Mouse (Mus musculus): ENCODE measurements at regions not wholly inside any gene's neighbourhood (a gene's known extent, or its start where the extent isn't known, plus 50 kb on each side); places are given as distances from the start of the nearest gene placed in this dataset.
A peak's percentile ranks its signal among the peaks of the same experiment; 100 is the strongest.

- H3K36me3 ChIP-seq, result no peaks in the 10 kb centered on the region
- peaks cover 11% of the 10 kb centered on the region for H3K4me1 ChIP-seq
- H3K9me3 ChIP-seq, result no peaks in the 10 kb centered on the region
- no peak overlapping the region for H3K4me2 ChIP-seq (replicated peaks)
- no peak for ATAC-seq (ENCODE audit: low FRiP score, low read depth)
- H3K27ac ChIP-seq, result no peak overlapping the region
- no peaks in the 10 kb centered on the region for H3K27me3 ChIP-seq
- H3K4me3 ChIP-seq, result no peak overlapping the region
- 59% methylated on average over 2 of the region's 2 CpGs for WGBS
- H3K9ac ChIP-seq, result no peak overlapping the region
Measured at GRCm38 (mm10) chr1:151109333-151109732, 73.0 kb upstream of the Gm47985 start.

DNA sequence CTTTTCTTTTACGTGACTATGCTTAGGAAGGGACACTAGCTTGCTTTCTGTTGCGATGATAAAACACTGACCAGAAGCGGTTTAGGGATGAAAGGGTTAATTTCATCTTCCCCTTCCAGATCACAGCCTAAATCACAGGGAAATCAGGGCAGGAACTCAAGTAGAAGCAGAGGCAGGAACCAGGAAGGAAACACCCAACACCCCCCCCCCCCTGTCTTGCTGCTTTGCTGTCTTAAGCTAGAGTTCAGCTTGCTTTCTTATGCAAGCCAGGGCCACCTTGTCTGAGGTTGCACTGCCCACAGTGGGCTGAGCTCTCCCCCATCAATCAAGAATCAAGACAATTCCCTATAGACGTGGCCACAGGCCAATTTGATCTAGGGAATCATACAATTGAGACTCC is 71.9 kb upstream of the Gm47985 start:
- peaks cover 11% of the 10 kb centered on the region for H3K4me1 ChIP-seq
- no peaks in the 10 kb centered on the region for H3K9me3 ChIP-seq
- no peaks in the 10 kb centered on the region for H3K27me3 ChIP-seq
- H3K27ac ChIP-seq, result no peak overlapping the region
- H3K36me3 ChIP-seq, result no peaks in the 10 kb centered on the region
- no peak overlapping the region for H3K4me3 ChIP-seq
- ATAC-seq (ENCODE audit: low FRiP score, low read depth), result no peak
- no peak overlapping the region for H3K4me2 ChIP-seq (replicated peaks)
- WGBS, result 67% methylated on average over 4 of the region's 4 CpGs
- H3K9ac ChIP-seq, result no peak overlapping the region

DNA sequence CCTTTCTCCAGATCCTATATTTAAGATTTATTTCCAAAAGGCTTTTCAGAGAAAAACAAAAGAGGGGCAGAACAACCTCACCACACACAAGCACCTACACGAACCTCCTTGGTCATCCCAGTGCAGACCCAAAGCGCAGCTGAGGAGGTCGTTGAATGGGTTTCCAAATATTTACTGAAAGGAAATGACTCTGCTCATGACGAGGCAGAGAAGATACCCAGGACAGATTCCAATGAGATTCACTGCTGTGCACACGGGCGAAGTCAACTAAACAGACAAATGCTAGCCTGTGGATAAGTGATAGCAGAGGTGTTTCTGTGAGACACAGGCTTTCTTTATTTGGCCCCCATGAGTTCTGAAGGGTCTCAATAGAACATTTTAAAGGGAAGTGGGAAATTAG is 70.7 kb upstream of the Gm47985 start:
- Histone ChIP-seq H3K36me3 (no peaks in the 10 kb centered on the region), H3K4me2 (replicated peaks) (no peak overlapping the region), H3K27me3 (no peaks in the 10 kb centered on the region), H3K27ac (no peak overlapping the region), H3K9me3 (no peaks in the 10 kb centered on the region), H3K4me3 (no peak overlapping the region), H3K4me1 (peaks cover 11% of the 10 kb centered on the region), H3K9ac (no peak overlapping the region)
- 53% methylated on average over 6 of the region's 6 CpGs for WGBS
- ATAC-seq (ENCODE audit: low FRiP score, low read depth), result no peak

- Histone ChIP-seq H3K27ac (no peak overlapping the region), H3K4me1 (peaks cover 11% of the 10 kb centered on the region), H3K4me3 (no peak overlapping the region), H3K36me3 (no peaks in the 10 kb centered on the region), H3K27me3 (no peaks in the 10 kb centered on the region), H3K9ac (no peak overlapping the region), H3K4me2 (replicated peaks) (no peak overlapping the region), H3K9me3 (no peaks in the 10 kb centered on the region)
- no peak for ATAC-seq (ENCODE audit: low FRiP score, low read depth)
- WGBS, result 8% methylated on average over 2 of the region's 2 CpGs
Measured at GRCm38 (mm10) chr1:151112390-151112789, 69.9 kb upstream of the Gm47985 start.

DNA sequence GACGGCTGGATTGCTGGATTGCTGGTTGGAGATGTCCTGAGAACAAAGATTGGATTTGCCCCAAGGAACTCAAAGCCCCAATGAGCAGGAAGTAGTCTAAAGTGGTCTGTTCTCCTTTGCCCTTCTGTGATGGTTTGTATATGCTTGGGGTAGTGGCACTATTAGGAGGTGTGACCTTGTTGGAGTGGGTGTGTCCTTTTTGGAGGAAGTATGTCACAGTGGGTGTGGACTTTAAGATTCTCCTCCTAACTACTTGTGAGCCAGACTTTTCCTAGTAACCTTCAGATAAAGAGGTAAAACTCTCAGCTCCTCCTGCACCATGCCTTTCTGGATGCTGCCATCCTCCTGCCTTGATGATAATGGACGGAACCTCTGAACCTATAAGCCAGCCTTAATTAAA is 69.1 kb upstream of the Gm47985 start:
- Histone ChIP-seq H3K4me2 (replicated peaks) (no peak overlapping the region), H3K27ac (0 out of 2 replicates have a peak overlapping the region, but pooled peaks have one; percentile 3), H3K9ac (no peak overlapping the region), H3K9me3 (no peaks in the 10 kb centered on the region), H3K4me3 (no peak overlapping the region), H3K36me3 (no peaks in the 10 kb centered on the region), H3K27me3 (no peaks in the 10 kb centered on the region), H3K4me1 (peaks cover 11% of the 10 kb centered on the region)
- ATAC-seq (ENCODE audit: low FRiP score, low read depth), result no peak
- WGBS, result 55% methylated on average over 2 of the region's 2 CpGs

DNA sequence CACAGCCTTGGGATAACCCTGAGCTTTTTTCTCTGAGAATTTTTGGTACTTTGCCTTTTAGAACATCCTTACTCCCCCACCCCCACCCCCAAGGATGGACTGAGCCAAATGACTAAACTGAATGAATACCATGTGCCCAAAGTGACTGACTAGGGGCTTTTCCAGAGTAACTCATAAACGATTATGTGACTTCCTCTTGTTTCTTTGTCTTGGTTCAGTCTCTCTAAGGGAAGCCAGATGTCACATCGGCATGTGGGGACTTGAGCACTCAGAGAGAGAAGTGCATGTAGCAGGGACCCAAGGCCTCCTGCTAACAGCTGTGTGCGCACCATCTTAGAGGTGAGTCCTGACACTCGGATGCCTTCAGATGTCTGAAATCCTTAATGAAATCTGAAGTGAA is 63.8 kb upstream of the Gm47985 start:
- Histone ChIP-seq H3K9ac (no peak overlapping the region), H3K4me1 (peaks cover 5% of the 10 kb centered on the region; the same call in 1 of the 2 replicates), H3K36me3 (no peaks in the 10 kb centered on the region), H3K9me3 (0 out of 2 replicates have a peak, but pooled peaks cover 3% of the 10 kb centered on the region), H3K27me3 (no peaks in the 10 kb centered on the region), H3K4me2 (replicated peaks) (no peak overlapping the region), H3K4me3 (no peak overlapping the region), H3K27ac (no peak overlapping the region)
- no peak; the same call in 1 of the 2 replicates for ATAC-seq (ENCODE audit: low FRiP score, low read depth)
- 15% methylated on average over 4 of the region's 4 CpGs for WGBS

DNA sequence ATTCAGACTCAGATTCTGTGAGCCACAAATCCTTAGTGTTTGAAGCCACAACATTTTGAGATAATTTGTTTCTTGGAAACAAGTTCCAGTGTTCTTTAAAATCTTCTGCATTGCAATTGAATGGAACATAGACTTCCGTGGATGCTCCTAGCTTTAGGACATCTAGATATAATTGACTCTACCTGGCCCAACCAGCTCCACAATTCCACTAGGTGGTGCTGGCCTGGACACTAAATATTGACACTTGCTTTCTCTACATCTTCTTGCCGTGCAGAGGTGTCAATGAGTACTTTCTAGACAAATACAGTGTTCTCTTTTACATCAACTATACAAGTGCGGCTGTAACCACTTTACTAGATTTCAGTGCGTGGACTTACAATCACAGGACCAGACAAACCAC is 63.4 kb upstream of the Gm47985 start:
- Histone ChIP-seq H3K4me3 (no peak overlapping the region), H3K9me3 (0 out of 2 replicates have a peak, but pooled peaks cover 3% of the 10 kb centered on the region), H3K9ac (no peak overlapping the region), H3K4me1 (peaks cover 5% of the 10 kb centered on the region; the same call in 1 of the 2 replicates), H3K27ac (no peak overlapping the region), H3K27me3 (no peaks in the 10 kb centered on the region), H3K36me3 (no peaks in the 10 kb centered on the region), H3K4me2 (replicated peaks) (no peak overlapping the region)
- no peak for ATAC-seq (ENCODE audit: low FRiP score, low read depth)
- 76% methylated on average over 4 of the region's 4 CpGs for WGBS

- WGBS, result 79% methylated on average over 7 of the region's 7 CpGs
- Histone ChIP-seq H3K4me3 (no peak overlapping the region), H3K27me3 (no peaks in the 10 kb centered on the region), H3K9ac (no peak overlapping the region), H3K27ac (no peak overlapping the region), H3K4me1 (peaks cover 5% of the 10 kb centered on the region; the same call in 1 of the 2 replicates), H3K9me3 (0 out of 2 replicates have a peak, but pooled peaks cover 3% of the 10 kb centered on the region), H3K36me3 (no peaks in the 10 kb centered on the region), H3K4me2 (replicated peaks) (no peak overlapping the region)
- ATAC-seq (ENCODE audit: low FRiP score, low read depth), result no peak
Measured at GRCm38 (mm10) chr1:151119566-151119965, 62.8 kb upstream of the Gm47985 start.

GRCm38 (mm10) chr1:151121686-151122085 is 60.7 kb upstream of the Gm47985 start:
- Histone ChIP-seq H3K36me3 (no peaks in the 10 kb centered on the region), H3K4me1 (peaks cover 5% of the 10 kb centered on the region; the same call in 1 of the 2 replicates), H3K9ac (no peak overlapping the region), H3K9me3 (0 out of 2 replicates have a peak, but pooled peaks cover 3% of the 10 kb centered on the region), H3K27ac (no peak overlapping the region), H3K4me2 (replicated peaks) (no peak overlapping the region), H3K4me3 (no peak overlapping the region), H3K27me3 (no peaks in the 10 kb centered on the region)
- no peak for ATAC-seq (ENCODE audit: low FRiP score, low read depth)
- WGBS, result 90% methylated on average over 2 of the region's 2 CpGs

DNA sequence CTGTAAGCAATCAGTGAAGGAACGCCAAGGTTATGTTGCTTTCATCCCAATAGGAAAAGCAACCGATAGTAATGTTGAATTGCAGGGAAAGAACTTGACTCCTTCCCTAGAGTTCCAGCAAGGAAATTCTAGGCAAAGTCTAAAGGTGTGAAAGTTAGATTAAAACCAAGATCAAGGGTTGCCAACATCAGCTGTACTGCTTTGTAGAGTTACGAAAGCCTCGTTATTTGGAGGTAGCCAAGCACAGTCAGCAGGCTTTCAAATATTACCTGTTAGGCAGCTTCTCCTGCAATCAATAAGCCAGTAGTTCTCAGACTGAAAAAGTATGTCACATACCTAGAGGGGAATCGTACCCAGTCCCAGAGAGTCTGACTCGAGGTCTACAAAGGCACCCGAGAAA is 58.4 kb upstream of the Gm47985 start:
- ATAC-seq (ENCODE audit: low FRiP score, low read depth), result no peak
- WGBS, result 86% methylated on average over 7 of the region's 7 CpGs
- Histone ChIP-seq H3K9me3 (0 out of 2 replicates have a peak, but pooled peaks cover 3% of the 10 kb centered on the region), H3K4me3 (no peak overlapping the region), H3K27ac (no peak overlapping the region), H3K36me3 (no peaks in the 10 kb centered on the region), H3K27me3 (no peaks in the 10 kb centered on the region), H3K4me1 (no peaks in the 10 kb centered on the region), H3K4me2 (replicated peaks) (no peak overlapping the region), H3K9ac (no peak overlapping the region)

DNA sequence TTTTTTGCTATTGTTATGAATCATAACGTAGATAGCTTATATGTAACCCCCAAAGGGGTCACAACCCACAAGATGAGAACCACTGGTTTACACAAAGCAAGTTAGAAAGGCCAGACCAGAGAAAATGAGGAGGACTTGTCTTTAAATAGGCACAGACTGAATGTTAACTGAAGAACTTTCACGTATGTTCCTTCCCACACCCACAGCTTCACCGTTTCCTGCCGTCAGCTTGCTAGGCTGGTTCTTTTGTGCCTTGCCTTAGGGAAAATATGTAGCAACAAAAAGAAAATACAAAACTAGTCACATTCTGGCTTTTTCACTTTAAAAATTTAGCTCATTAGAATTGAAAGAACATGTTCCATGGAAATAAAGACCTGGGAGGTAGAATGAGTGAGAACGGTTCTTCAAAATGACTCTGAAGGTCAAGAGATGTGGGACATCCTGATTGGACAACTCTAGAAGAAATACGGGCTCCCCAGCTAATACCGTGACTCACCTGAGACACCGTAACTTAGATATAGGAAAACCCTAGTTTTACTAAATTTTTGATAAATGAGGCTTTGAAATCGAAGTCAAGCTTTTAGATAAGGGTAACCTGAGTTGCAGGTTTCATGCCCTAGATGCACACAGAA is 57.2 kb upstream of the Gm47985 start:
- WGBS, result 80% methylated on average over 9 of the region's 9 CpGs
- H3K27me3 ChIP-seq, result no peaks in the 10 kb centered on the region
- H3K36me3 ChIP-seq, result no peaks in the 10 kb centered on the region
- no peak overlapping the region for H3K9ac ChIP-seq
- H3K9me3 ChIP-seq, result 0 out of 2 replicates have a peak, but pooled peaks cover 3% of the 10 kb centered on the region
- no peaks in the 10 kb centered on the region for H3K4me1 ChIP-seq
- H3K4me3 ChIP-seq, result no peak overlapping the region
- no peak overlapping the region for H3K27ac ChIP-seq
- ATAC-seq (ENCODE audit: low FRiP score, low read depth), result no peak
- no peak overlapping the region for H3K4me2 ChIP-seq (replicated peaks)

GRCm38 (mm10) chr1:151125764-151126485 is 56.4 kb upstream of the Gm47985 start:
- no peak overlapping the region for H3K27ac ChIP-seq
- no peak overlapping the region for H3K4me3 ChIP-seq
- no peak overlapping the region for H3K4me2 ChIP-seq (replicated peaks)
- WGBS, result 70% methylated on average over 3 of the region's 3 CpGs
- ATAC-seq (ENCODE audit: low FRiP score, low read depth), result no peak
- H3K36me3 ChIP-seq, result no peaks in the 10 kb centered on the region
- H3K9ac ChIP-seq, result no peak overlapping the region
- 0 out of 2 replicates have a peak, but pooled peaks cover 3% of the 10 kb centered on the region for H3K9me3 ChIP-seq
- no peaks in the 10 kb centered on the region for H3K4me1 ChIP-seq
- no peaks in the 10 kb centered on the region for H3K27me3 ChIP-seq

All from limb, embryonic 13.5 days (tissue).